Mouse (Mus musculus) liver, embryonic 15.5 days (tissue): Measurements from ENCODE around the gene Prrg4. TPM values are rescaled to one million over a fixed set of nuclear protein-coding genes. Genes with fewer than 3 reads are reported as not detected.

Experiments used
- ATAC-seq: fragments of 200-750 bp; cut with Nextera tagmentation; 2 replicates; pipeline ENCODE4 v1.8.0; 2017; ENCODE audit warnings: moderate number of reproducible peaks, mild to moderate bottlenecking, moderate library complexity; ENCODE audit not compliant: insufficient read depth
- H3K27ac ChIP-seq: fragments of 300-500 bp; sonication (generic); replicated peaks from 2 replicates; pipeline ENCODE4 v1.5.1; 2015; ENCODE audit warnings: mild to moderate bottlenecking, inconsistent platforms
- H3K27me3 ChIP-seq: fragments of 300-500 bp; sonication (generic); 2 replicates; pipeline ENCODE4 v1.6.1; 2015; ENCODE audit warnings: mild to moderate bottlenecking, inconsistent platforms
- H3K36me3 ChIP-seq: fragments of 300-500 bp; sonication (generic); replicated peaks from 2 replicates; pipeline ENCODE4 v1.6.1; 2015; ENCODE audit warnings: moderate library complexity, mild to moderate bottlenecking, inconsistent platforms
- H3K4me1 ChIP-seq: fragments of 300-500 bp; sonication (generic); replicated peaks from 2 replicates; pipeline ENCODE4 v1.6.1; 2015; ENCODE audit warnings: inconsistent platforms
- H3K4me2 ChIP-seq: fragments of 300-500 bp; sonication (generic); 2 replicates; pipeline ENCODE4 v1.6.1; 2015; ENCODE audit warnings: moderate library complexity, mild to moderate bottlenecking, inconsistent platforms
- H3K4me3 ChIP-seq: fragments of 300-500 bp; sonication (generic); replicated peaks from 2 replicates; pipeline ENCODE4 v1.5.1; 2015; ENCODE audit warnings: mild to moderate bottlenecking, inconsistent platforms
- H3K9ac ChIP-seq: fragments of 300-500 bp; sonication (generic); 2 replicates; pipeline ENCODE4 v1.6.1; 2015; ENCODE audit warnings: moderate library complexity, mild to moderate bottlenecking, inconsistent platforms
- H3K9me3 ChIP-seq: fragments of 300-500 bp; sonication (generic); replicated peaks from 2 replicates; pipeline ENCODE4 v1.6.1; 2016; ENCODE audit warnings: inconsistent platforms
- WGBS: fragments of 180-500 bp; shearing (Covaris S2); methylation state at CpG from one replicate; pipeline ENCODE4 v1.1.7; 2015; ENCODE audit warnings: mixed read lengths; ENCODE audit not compliant: insufficient replicate concordance; 5-methylcytosine and 5-hydroxymethylcytosine counted together
- polyA plus RNA-seq: library from polyadenylated mRNA; unstranded; fragments of >200 nt; fragmentation: Nextera tagmentation; extraction: Ambion mirVana; gene quantifications from 2 replicates; pipeline ENCODE4 v1.2.1, GENCODE M21; 2015

The Prrg4 gene
- polyA plus RNA-seq, 1 experiment from 2014 or later = 0.36 TPM

DNA sequence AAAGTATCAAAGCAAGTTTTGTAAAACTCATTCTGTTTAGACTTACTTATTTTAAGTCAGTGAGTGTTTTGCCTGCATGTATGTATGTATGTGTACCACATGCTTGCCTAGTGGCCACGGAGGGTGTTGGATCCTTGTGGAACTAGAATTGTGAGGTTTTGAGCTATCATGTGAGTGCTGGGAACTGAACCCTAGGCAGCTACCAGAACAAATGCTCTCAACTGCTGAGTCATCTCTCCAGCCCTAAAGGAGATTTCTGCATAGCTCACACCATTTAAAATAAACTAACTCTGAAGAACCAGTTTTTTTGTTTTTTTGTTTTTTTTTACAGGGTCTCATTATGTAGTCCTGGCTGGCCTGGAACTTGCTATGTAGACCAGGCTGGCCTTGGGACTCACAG, 6.5 kb upstream of the Prrg4 start:
- peaks cover 11% of the 10 kb centered on the region for H3K27me3 ChIP-seq
- 32% methylated on average over 1 of the region's 1 CpGs for whole genome bisulfite sequencing
- H3K9ac ChIP-seq = no peak overlapping the region
- H3K27ac ChIP-seq = no peak overlapping the region
- ATAC-seq = no peak
- no peak overlapping the region for H3K4me2 ChIP-seq
- no peaks in the 10 kb centered on the region for H3K4me1 ChIP-seq
- no peak overlapping the region for H3K4me3 ChIP-seq
- H3K36me3 ChIP-seq = no peaks in the 10 kb centered on the region
- H3K9me3 ChIP-seq = no peaks in the 10 kb centered on the region

GRCm38 (mm10) chr2:104855732-104856131, 6.1 kb upstream of the Prrg4 start:
- H3K9me3 ChIP-seq = no peaks in the 10 kb centered on the region
- WGBS = 44% methylated on average over 3 of the region's 3 CpGs
- no peaks in the 10 kb centered on the region for H3K36me3 ChIP-seq
- no peak for ATAC-seq
- H3K27ac ChIP-seq = no peak overlapping the region
- no peaks in the 10 kb centered on the region for H3K4me1 ChIP-seq
- peaks cover 14% of the 10 kb centered on the region for H3K27me3 ChIP-seq
- H3K4me2 ChIP-seq = no peak overlapping the region
- no peak overlapping the region for H3K4me3 ChIP-seq
- H3K9ac ChIP-seq = no peak overlapping the region

GRCm38 (mm10) chr2:104854836-104855235, 5.2 kb upstream of the Prrg4 start:
- no peak overlapping the region for H3K4me3 ChIP-seq
- no peak overlapping the region for H3K4me2 ChIP-seq
- ATAC-seq = no peak
- H3K9me3 ChIP-seq = no peaks in the 10 kb centered on the region
- H3K9ac ChIP-seq = no peak overlapping the region
- peaks cover 21% of the 10 kb centered on the region for H3K27me3 ChIP-seq
- 60% methylated on average over 1 of the region's 1 CpGs for WGBS
- H3K36me3 ChIP-seq = no peaks in the 10 kb centered on the region
- no peak overlapping the region for H3K27ac ChIP-seq
- no peaks in the 10 kb centered on the region for H3K4me1 ChIP-seq

GRCm38 (mm10) chr2:104852546-104852945, 2.9 kb upstream of the Prrg4 start:
- Histone ChIP-seq H3K4me3 (no peak overlapping the region), H3K4me2 (no peak overlapping the region), H3K36me3 (no peaks in the 10 kb centered on the region), H3K27me3 (peaks cover 40% of the 10 kb centered on the region), H3K4me1 (peaks cover 5% of the 10 kb centered on the region; the same call in 1 of the 2 replicates), H3K9ac (no peak overlapping the region), H3K27ac (no peak overlapping the region), H3K9me3 (no peaks in the 10 kb centered on the region)
- ATAC-seq = no peak
- WGBS = 70% methylated on average over 7 of the region's 7 CpGs

DNA sequence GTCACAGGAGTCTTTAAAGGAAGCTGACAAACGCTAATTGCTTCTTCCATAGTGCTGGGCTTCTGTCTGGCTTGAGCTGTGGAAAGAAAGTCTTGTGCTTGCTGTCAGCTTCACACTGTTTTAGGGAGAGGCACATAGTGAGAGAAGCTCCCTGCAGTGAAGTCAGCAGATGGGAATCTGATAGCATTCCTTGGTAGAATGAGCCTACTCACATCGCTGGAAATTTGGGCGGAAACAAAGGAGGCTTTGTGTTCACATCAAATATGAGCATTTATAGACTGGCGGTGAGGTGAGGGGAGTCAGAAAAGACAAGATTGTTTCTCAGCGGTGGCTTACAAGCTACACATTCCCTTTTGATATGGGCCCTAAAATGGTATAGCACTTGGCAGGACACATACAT, 2.0 kb upstream of the Prrg4 start:
- Histone ChIP-seq H3K4me3 (no peak overlapping the region), H3K4me2 (no peak overlapping the region), H3K27me3 (peaks cover 40% of the 10 kb centered on the region), H3K27ac (no peak overlapping the region), H3K9ac (no peak overlapping the region), H3K4me1 (peaks cover 5% of the 10 kb centered on the region; the same call in 1 of the 2 replicates), H3K9me3 (no peaks in the 10 kb centered on the region), H3K36me3 (no peaks in the 10 kb centered on the region)
- 43% methylated on average over 5 of the region's 5 CpGs for WGBS
- no peak for ATAC-seq

DNA sequence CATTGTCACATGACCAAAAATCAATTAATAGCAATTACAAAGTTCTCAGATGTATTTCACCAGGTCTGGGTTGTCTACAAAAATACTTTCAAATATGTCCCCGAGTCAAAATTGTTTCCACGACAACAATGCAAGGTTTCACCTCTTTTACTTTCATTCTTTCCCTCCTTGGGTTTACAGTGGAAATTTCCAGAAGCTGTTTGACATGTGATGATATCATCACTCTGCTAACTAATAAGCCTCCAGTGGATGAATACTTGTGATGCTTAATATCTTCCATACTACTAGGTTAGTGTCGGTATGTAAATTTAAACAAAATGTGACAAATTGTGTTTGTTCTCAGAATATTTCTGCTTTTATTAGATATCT, 299 bp upstream of the Prrg4 start:
- no peak for ATAC-seq
- no peak overlapping the region for H3K9ac ChIP-seq
- 49% methylated on average over 3 of the region's 3 CpGs for WGBS
- H3K27me3 ChIP-seq = peaks cover 40% of the 10 kb centered on the region
- H3K4me3 ChIP-seq = peak overlapping the region; percentile 53
- H3K4me1 ChIP-seq = peaks cover 5% of the 10 kb centered on the region; the same call in 1 of the 2 replicates
- no peak overlapping the region for H3K27ac ChIP-seq
- H3K9me3 ChIP-seq = no peaks in the 10 kb centered on the region
- H3K4me2 ChIP-seq = peak overlapping the region; percentile 75
- H3K36me3 ChIP-seq = no peaks in the 10 kb centered on the region

GRCm38 (mm10) chr2:104848235-104849161, 1.2 kb downstream of the Prrg4 start:
- 9% methylated on average over 16 of the region's 16 CpGs for WGBS
- Histone ChIP-seq H3K27ac (no peak overlapping the region), H3K36me3 (no peaks in the 10 kb centered on the region), H3K4me2 (peak overlapping the region; percentile 75), H3K9ac (no peak overlapping the region), H3K4me3 (peak overlapping the region; percentile 53), H3K27me3 (peaks cover 39% of the 10 kb centered on the region), H3K9me3 (no peaks in the 10 kb centered on the region), H3K4me1 (peaks cover 5% of the 10 kb centered on the region; the same call in 1 of the 2 replicates)
- no peak for ATAC-seq

- no peak for ATAC-seq
- H3K27me3 ChIP-seq = peaks cover 35% of the 10 kb centered on the region
- H3K9ac ChIP-seq = no peak overlapping the region
- no peaks in the 10 kb centered on the region for H3K9me3 ChIP-seq
- H3K4me3 ChIP-seq = no peak overlapping the region
- WGBS = 30% methylated on average over 2 of the region's 2 CpGs
- H3K4me2 ChIP-seq = no peak overlapping the region
- no peak overlapping the region for H3K27ac ChIP-seq
- H3K4me1 ChIP-seq = peaks cover 5% of the 10 kb centered on the region; the same call in 1 of the 2 replicates
- H3K36me3 ChIP-seq = no peaks in the 10 kb centered on the region
Measured at GRCm38 (mm10) chr2:104847645-104848044, 2.0 kb downstream of the Prrg4 start.

DNA sequence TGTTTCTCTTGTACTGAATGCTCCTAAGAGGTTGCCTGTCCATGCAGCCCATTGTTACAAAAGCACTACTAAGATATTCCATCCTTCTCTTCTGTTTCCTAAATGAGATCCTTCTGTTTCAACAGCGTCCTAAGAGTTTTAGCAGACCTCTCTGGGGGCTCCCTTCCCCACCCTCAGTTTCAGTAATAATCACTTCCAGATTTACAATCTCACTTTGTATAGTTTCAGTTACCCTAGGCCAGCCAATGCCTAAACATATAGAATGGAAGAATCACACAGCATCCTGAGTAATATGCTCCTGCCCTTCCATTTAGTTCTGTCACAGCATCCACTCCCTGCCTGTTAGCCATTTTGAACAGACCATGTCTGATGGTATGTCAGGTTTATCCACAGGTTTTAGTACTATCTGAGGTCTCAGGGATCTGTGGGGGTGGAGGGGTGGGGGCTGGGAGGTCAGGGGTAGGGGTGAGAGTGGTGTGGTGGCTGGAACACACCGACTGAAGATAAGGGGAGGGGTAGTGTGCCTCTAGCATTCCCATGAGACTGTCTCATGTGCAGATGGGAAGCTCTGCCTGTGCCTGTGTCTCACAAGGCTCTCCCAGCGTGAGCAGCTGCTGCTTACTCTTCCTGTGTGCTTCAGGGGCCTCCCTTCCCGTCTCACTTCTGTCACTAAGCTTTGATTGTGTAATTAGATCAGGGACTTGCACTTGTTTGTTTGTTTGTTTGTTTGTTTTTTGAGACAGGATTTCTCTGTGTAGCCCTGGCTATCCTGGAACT, 2.9 kb downstream of the Prrg4 start:
- Histone ChIP-seq H3K9me3 (no peaks in the 10 kb centered on the region), H3K4me3 (no peak overlapping the region), H3K4me2 (no peak overlapping the region), H3K36me3 (no peaks in the 10 kb centered on the region), H3K9ac (no peak overlapping the region), H3K4me1 (peaks cover 8% of the 10 kb centered on the region; the same call in 1 of the 2 replicates), H3K27me3 (peaks cover 34% of the 10 kb centered on the region), H3K27ac (no peak overlapping the region)
- no peak for ATAC-seq
- 23% methylated on average over 4 of the region's 4 CpGs for WGBS

DNA sequence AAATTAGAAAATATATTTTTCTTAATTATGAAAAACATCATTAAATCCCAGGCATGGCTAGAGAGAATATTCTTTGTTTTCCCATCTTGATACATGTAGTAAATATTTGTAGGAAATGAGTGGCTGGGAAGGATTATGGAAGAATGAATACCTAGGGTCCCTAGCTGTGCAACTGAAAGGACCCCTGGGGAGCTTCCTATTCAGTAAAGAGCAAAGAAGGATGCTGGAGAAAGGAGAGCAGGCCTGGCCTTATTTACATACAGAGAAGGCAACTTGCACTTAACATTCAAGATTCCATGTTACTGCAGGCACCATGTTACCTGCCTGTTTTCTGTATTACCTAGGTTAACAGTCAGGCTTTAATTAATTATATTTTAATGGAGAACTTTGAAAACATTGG, 7.1 kb downstream of the Prrg4 start:
- Histone ChIP-seq H3K9ac (no peak overlapping the region), H3K4me3 (no peak overlapping the region), H3K4me2 (no peak overlapping the region), H3K9me3 (no peaks in the 10 kb centered on the region), H3K27ac (no peak overlapping the region), H3K4me1 (peaks cover 3% of the 10 kb centered on the region; the same call in 1 of the 2 replicates), H3K27me3 (no peaks in the 10 kb centered on the region), H3K36me3 (no peaks in the 10 kb centered on the region)
- no peak for ATAC-seq

DNA sequence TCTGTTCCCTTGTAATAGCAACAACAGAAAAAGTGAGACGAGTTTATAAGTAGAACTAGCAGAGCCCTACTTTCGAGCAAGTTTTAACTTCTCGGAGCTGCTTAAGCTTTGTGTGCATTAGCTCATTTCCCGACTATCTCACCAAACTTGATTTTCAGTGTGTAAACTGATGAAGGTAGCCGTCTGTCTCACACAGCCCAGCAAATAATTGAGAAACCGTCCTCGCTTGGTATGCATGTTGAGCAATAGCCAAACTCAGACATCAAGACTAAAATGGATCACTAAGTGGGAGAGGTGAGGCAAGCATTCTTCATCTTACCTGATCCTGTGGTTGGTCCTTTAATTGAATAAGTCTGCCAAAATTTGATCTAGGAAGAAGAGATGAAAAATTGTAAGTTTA, 7.9 kb downstream of the Prrg4 start:
- Histone ChIP-seq H3K4me2 (no peak overlapping the region), H3K9me3 (no peaks in the 10 kb centered on the region), H3K36me3 (no peaks in the 10 kb centered on the region), H3K27ac (no peak overlapping the region), H3K27me3 (no peaks in the 10 kb centered on the region), H3K4me3 (no peak overlapping the region), H3K4me1 (peaks cover 3% of the 10 kb centered on the region; the same call in 1 of the 2 replicates), H3K9ac (no peak overlapping the region)
- ATAC-seq = peak; percentile 40; the same call in 1 of the 2 replicates
- WGBS = 59% methylated on average over 7 of the region's 7 CpGs
